Mouse (Mus musculus): Measurements from ENCODE around the gene Eef2. TPM values are rescaled to one million over a fixed set of nuclear protein-coding genes. Genes with fewer than 3 reads are reported as not detected.
A peak's percentile ranks its signal among the peaks of the same experiment; 100 is the strongest.

Eef2 gene
- polyA plus RNA-seq, 1 experiment, result 2,442 TPM

DNA sequence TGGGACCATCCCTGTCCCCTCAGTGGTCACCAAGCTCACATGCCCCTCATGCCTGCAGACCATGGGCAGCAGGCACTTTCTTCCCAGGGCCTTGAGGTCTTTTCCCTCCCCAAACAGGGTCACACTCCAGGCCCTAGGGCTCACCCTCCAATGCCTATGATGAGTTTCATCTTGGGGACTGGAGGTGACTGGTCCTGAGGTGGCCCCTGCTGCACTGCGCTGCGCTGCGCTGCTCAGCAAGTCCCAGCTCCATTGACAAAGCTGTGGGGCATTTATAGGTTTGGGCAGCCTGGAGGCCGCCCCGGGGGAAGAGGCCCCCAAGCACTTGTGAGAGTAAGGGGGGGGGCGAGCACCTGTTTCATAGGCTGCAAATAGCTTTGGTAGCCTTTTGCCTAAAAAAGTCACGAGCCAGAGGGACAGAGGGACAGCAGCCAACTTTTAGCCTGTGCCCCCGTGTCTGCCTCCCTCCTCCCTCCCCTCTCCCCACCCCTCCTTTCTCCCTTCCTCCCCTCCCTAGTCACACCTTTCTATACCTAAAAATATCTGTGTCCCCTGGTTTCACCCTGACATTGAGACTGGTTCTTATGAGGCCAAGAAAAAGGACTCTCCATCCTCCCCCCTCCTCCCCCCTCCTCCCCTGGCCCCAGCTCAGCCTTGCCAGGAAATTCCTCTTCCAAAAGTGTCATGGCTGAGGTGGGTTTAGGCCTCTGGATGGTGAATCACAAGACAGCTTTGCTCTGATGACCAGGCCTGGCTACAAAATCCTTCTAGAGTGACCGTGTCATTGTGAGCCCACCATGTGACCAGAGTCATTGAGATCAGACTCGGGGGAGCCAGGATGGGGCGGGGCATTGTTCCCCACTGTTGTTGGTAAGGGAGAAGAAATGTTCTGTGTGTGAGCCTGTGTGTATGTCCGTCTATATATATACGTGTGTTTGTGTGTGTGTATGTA, 25.7 kb downstream of the Eef2 start, which contains the start of gene Nmrk2:
Nmrk2 (minus strand) TSS at position 245 of the 952 bp plus-strand sequence.
- TF ChIP-seq POLR2A (IDR thresholded peaks at IDR 0.05; ENCODE audit: insufficient read depth, low read length) (no peak), CTCF (IDR thresholded peaks at IDR 0.05; ENCODE audit: low read depth, low read length) (no peak), EP300 (IDR thresholded peaks at IDR 0.05; ENCODE audit: insufficient read depth, low read depth, low read length) (no peak)
- Histone ChIP-seq H3K4me1 (ENCODE audit: control insufficient read depth, insufficient read depth, low read length) (no peaks in the 10 kb centered on the region), H3K27ac (ENCODE audit: insufficient read depth, low read length) (no peak within 1 kb of the TSS), H3K4me3 (ENCODE audit: low read depth, low read length) (no peak within 1 kb of the TSS), H3K27me3 (ENCODE audit: control insufficient read depth, insufficient read depth, low read length, poor library complexity, severe bottlenecking) (no peaks in the 10 kb centered on the region), H3K36me3 (ENCODE audit: control insufficient read depth, insufficient read depth, low read length, poor library complexity, severe bottlenecking) (no peaks in the 10 kb centered on the region), H3K9me3 (replicated peaks; ENCODE audit: control insufficient read depth, insufficient read depth, low read length, poor library complexity, severe bottlenecking) (no peaks in the 10 kb centered on the region), H3K9ac (ENCODE audit: low read depth, poor library complexity, severe bottlenecking) (no peak within 1 kb of the TSS)

DNA sequence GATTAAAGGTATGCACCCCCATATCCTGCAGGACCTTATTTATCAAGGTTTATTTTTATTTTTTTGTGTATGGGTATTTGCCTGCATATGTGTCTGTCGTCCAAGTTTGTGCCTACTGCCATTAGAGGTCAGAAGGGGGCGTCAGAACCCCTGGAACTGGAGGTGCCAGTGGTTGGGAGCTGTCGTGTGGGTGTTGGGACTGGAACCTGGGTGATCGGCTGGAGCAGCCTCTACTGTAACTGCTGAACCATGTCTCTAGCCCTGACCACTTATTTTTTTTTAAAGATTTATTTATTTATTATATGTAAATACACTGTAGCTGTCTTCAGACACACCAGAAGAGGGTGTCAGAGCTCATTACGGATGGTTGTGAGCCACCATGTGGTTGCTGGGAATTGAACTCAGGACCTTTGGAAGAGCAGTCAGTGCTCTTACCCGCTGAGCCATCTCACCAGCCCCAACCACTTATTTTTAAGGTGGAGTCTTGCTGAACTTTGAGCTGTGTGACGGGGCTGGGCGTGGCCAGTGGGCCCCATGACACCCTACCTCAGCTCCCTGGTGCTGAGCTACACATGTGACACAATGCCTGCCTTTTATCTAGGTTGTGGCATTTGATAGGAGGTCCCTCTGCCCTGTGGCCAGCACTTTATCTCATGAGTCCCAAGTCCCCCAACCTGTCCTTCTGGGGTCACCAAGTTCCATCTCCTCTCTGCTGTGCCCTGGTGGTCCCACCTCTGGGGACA, 26.7 kb downstream of the Eef2 start:
- Histone ChIP-seq H3K9ac (ENCODE audit: low read depth, poor library complexity, severe bottlenecking) (no peak overlapping the region), H3K4me1 (ENCODE audit: control insufficient read depth, insufficient read depth, low read length) (no peaks in the 10 kb centered on the region), H3K4me3 (ENCODE audit: low read depth, low read length) (no peak overlapping the region), H3K36me3 (ENCODE audit: control insufficient read depth, insufficient read depth, low read length, poor library complexity, severe bottlenecking) (no peaks in the 10 kb centered on the region), H3K27ac (ENCODE audit: insufficient read depth, low read length) (no peak overlapping the region), H3K27me3 (ENCODE audit: control insufficient read depth, insufficient read depth, low read length, poor library complexity, severe bottlenecking) (no peaks in the 10 kb centered on the region), H3K9me3 (replicated peaks; ENCODE audit: control insufficient read depth, insufficient read depth, low read length, poor library complexity, severe bottlenecking) (no peaks in the 10 kb centered on the region)
- TF ChIP-seq POLR2A (IDR thresholded peaks at IDR 0.05; ENCODE audit: insufficient read depth, low read length) (no peak), EP300 (IDR thresholded peaks at IDR 0.05; ENCODE audit: insufficient read depth, low read depth, low read length) (no peak), CTCF (IDR thresholded peaks at IDR 0.05; ENCODE audit: low read depth, low read length) (peak; percentile 47)

DNA sequence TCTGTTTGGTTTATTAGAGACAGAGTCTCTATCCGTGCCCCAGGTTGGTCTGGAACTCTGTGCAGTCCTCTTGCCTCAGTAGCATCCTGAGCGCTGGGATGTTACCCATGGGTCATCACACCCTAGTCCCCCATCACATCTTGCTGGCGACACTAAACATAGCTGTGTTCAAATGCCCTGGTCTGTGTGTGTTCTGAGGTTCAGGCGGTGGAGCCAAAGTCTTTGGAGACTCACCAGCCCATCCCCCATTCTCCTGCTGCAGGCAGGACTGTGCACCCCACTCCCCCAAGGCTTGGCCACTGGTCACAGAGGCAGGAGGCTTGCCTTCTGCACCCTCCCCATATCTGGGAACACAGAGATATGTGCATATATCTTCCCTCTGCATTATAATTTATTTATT, 27.7 kb downstream of the Eef2 start:
- Histone ChIP-seq H3K4me3 (ENCODE audit: low read depth, low read length) (no peak overlapping the region), H3K27me3 (ENCODE audit: control insufficient read depth, insufficient read depth, low read length, poor library complexity, severe bottlenecking) (no peaks in the 10 kb centered on the region), H3K4me1 (ENCODE audit: control insufficient read depth, insufficient read depth, low read length) (no peaks in the 10 kb centered on the region), H3K9ac (ENCODE audit: low read depth, poor library complexity, severe bottlenecking) (no peak overlapping the region), H3K36me3 (ENCODE audit: control insufficient read depth, insufficient read depth, low read length, poor library complexity, severe bottlenecking) (no peaks in the 10 kb centered on the region), H3K9me3 (replicated peaks; ENCODE audit: control insufficient read depth, insufficient read depth, low read length, poor library complexity, severe bottlenecking) (no peaks in the 10 kb centered on the region), H3K27ac (ENCODE audit: insufficient read depth, low read length) (no peak overlapping the region)
- TF ChIP-seq CTCF (IDR thresholded peaks at IDR 0.05; ENCODE audit: low read depth, low read length) (no peak), EP300 (IDR thresholded peaks at IDR 0.05; ENCODE audit: insufficient read depth, low read depth, low read length) (no peak), POLR2A (IDR thresholded peaks at IDR 0.05; ENCODE audit: insufficient read depth, low read length) (no peak)

DNA sequence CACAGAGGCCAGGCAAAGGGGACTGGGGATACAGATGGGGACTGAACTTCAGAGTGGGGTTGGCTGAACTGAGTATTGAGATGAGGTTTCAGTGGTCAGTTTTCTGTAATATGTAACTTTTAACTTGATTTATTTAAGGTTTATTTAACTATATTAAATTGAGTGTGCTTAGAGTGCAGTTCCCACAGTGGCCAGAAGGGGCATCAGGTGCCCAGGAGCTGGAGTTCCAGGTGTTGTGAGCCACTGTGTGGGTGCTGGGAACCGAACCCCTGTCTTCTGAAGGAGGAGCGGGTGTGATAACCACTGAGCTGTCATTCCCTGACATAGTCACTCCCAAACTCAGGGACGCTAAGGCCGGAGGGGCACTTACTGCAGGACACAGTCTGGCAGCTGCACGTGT, 33.7 kb downstream of the Eef2 start:
- H3K9ac ChIP-seq (ENCODE audit: low read depth, poor library complexity, severe bottlenecking), result no peak overlapping the region
- H3K27me3 ChIP-seq (ENCODE audit: control insufficient read depth, insufficient read depth, low read length, poor library complexity, severe bottlenecking), result no peaks in the 10 kb centered on the region
- H3K27ac ChIP-seq (ENCODE audit: insufficient read depth, low read length), result no peak overlapping the region
- H3K36me3 ChIP-seq (ENCODE audit: control insufficient read depth, insufficient read depth, low read length, poor library complexity, severe bottlenecking), result no peaks in the 10 kb centered on the region
- H3K4me3 ChIP-seq (ENCODE audit: low read depth, low read length), result no peak overlapping the region
- no peaks in the 10 kb centered on the region for H3K4me1 ChIP-seq (ENCODE audit: control insufficient read depth, insufficient read depth, low read length)
- no peaks in the 10 kb centered on the region for H3K9me3 ChIP-seq (replicated peaks; ENCODE audit: control insufficient read depth, insufficient read depth, low read length, poor library complexity, severe bottlenecking)
- no peak for TF ChIP-seq POLR2A (IDR thresholded peaks at IDR 0.05; ENCODE audit: insufficient read depth, low read length)
- TF ChIP-seq CTCF (IDR thresholded peaks at IDR 0.05; ENCODE audit: low read depth, low read length), result peak; percentile 45

DNA sequence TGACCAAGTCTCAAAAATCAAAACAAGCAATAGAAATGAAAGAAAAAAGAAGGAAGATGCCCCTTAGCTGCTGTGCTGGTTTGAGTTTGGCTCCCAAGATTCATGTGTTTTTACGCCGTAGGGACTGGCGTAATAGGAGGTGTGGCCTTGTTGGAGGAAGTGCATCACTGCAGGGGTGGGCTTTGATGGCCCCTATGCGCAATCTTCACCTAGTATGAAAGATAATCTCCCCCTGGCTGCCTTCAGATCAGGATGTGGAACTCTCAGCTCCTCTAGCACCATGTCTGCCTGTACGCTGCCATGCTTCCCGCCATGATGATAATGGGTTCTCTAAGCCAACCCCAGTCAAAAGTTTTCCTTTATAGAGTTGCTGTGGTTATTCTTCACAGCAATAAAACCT, 39.8 kb downstream of the Eef2 start:
- no peaks in the 10 kb centered on the region for H3K36me3 ChIP-seq (ENCODE audit: control insufficient read depth, insufficient read depth, low read length, poor library complexity, severe bottlenecking)
- no peak overlapping the region for H3K27ac ChIP-seq (ENCODE audit: insufficient read depth, low read length)
- H3K9ac ChIP-seq (ENCODE audit: low read depth, poor library complexity, severe bottlenecking), result no peak overlapping the region
- H3K4me1 ChIP-seq (ENCODE audit: control insufficient read depth, insufficient read depth, low read length), result peaks cover 2% of the 10 kb centered on the region
- TF ChIP-seq EP300 (IDR thresholded peaks at IDR 0.05; ENCODE audit: insufficient read depth, low read depth, low read length) (no peak), POLR2A (IDR thresholded peaks at IDR 0.05; ENCODE audit: insufficient read depth, low read length) (no peak), CTCF (IDR thresholded peaks at IDR 0.05; ENCODE audit: low read depth, low read length) (no peak)
- H3K9me3 ChIP-seq (replicated peaks; ENCODE audit: control insufficient read depth, insufficient read depth, low read length, poor library complexity, severe bottlenecking), result no peaks in the 10 kb centered on the region
- no peaks in the 10 kb centered on the region for H3K27me3 ChIP-seq (ENCODE audit: control insufficient read depth, insufficient read depth, low read length, poor library complexity, severe bottlenecking)
- no peak overlapping the region for H3K4me3 ChIP-seq (ENCODE audit: low read depth, low read length)

Measured in ES-Bruce4 (cell line).